Mouse (Mus musculus): Measurements from ENCODE around the gene Pms1. TPM values are rescaled to one million over a fixed set of nuclear protein-coding genes. Genes with fewer than 3 reads are reported as not detected.

Pms1 gene
- total and polyA plus RNA-seq, 3 experiments: 16.7 to 23.2 (median 16.8) TPM

GRCm38 (mm10) chr1:53323254-53323653 is 26.4 kb upstream of the Pms1 start:
- H3K4me3 ChIP-seq (replicated peaks in 1 of 3; ENCODE audit: low read depth in 2 of 3, low read length in 2 of 3, poor library complexity in 1 of 3): no peak overlapping the region
- peaks cover 11 to 36% of the 10 kb centered on the region in 2 experiments for H3K36me3 ChIP-seq (replicated peaks in 1 of 2; ENCODE audit: control insufficient read depth in 1 of 2, insufficient read depth in 1 of 2, low read length in 1 of 2)
- H3K4me1 ChIP-seq (ENCODE audit: control insufficient read depth in 1 of 2, insufficient read depth in 2 of 2): no peaks in the 10 kb centered on the region
- DNase-seq (ENCODE audit: extremely low read depth): no peak
- no peak overlapping the region for H3K27ac ChIP-seq (ENCODE audit: insufficient read depth, low read depth)
- no peak overlapping the region for H3K9ac ChIP-seq (ENCODE audit: insufficient read depth, low read depth)
- no peaks in the 10 kb centered on the region for H3K79me2 ChIP-seq (replicated peaks; ENCODE audit: control insufficient read depth, extremely low read depth, insufficient read depth, poor library complexity, severe bottlenecking)
- in situ Hi-C loops (cut with MboI; ENCODE audit: low pct_ligation_motif_present, low pct_unique_long_range_greater_than_20kb, low sequenced_read_pairs) (no loop called here), dilution Hi-C loops (cut with MboI; ENCODE audit: extremely low pct_ligation_motif_present, extremely low pct_unique_long_range_greater_than_20kb, low sequenced_read_pairs) (no loop called here)
- H3K27me3 ChIP-seq (replicated peaks): no peaks in the 10 kb centered on the region
- H3K9me3 ChIP-seq (replicated peaks; ENCODE audit: low read length): no peaks in the 10 kb centered on the region
- no peak overlapping the region for H3K4me2 ChIP-seq (ENCODE audit: insufficient read depth, low read depth, poor library complexity, severe bottlenecking)
- TF ChIP-seq ZKSCAN1 (IDR thresholded peaks at IDR 0.05; ENCODE audit: borderline replicate concordance, low read depth, low read length) (no peak), NRF1 (IDR thresholded peaks at IDR 0.05; ENCODE audit: low read depth, low read length) (no peak), ZMIZ1 (IDR thresholded peaks at IDR 0.05; ENCODE audit: low read depth, low read length) (no peak), KAT2A (IDR thresholded peaks at IDR 0.05; ENCODE audit: insufficient replicate concordance, low read length) (no peak), UBTF (IDR thresholded peaks at IDR 0.05; ENCODE audit: low read depth, low read length) (no peak), MYC (IDR thresholded peaks at IDR 0.05; ENCODE audit: low read depth, low read length) (no peak), ZNF384 (IDR thresholded peaks at IDR 0.05; ENCODE audit: low read depth, low read length) (no peak), RCOR1 (conservative IDR thresholded peaks at IDR 0.05; ENCODE audit: low read depth, low read length) (no peak), TBP (conservative IDR thresholded peaks at IDR 0.05; ENCODE audit: low read depth, low read length) (no peak), MEF2A (IDR thresholded peaks at IDR 0.05; ENCODE audit: borderline replicate concordance, low read depth, low read length) (no peak), MXI1 (IDR thresholded peaks at IDR 0.05; ENCODE audit: low read depth, low read length) (no peak), MAFK (IDR thresholded peaks at IDR 0.05; ENCODE audit: insufficient replicate concordance, low read length) (no peak), CHD2 (IDR thresholded peaks at IDR 0.05; ENCODE audit: low read length) (no peak), EP300 (IDR thresholded peaks at IDR 0.05; ENCODE audit: low read length) (no peak), NELFE (IDR thresholded peaks at IDR 0.05; ENCODE audit: low read depth, low read length) (no peak), HCFC1 (IDR thresholded peaks at IDR 0.05; ENCODE audit: low read depth, low read length) (no peak), CHD1 (IDR thresholded peaks at IDR 0.05; ENCODE audit: low read depth, low read length) (no peak)

GRCm38 (mm10) chr1:53321662-53322344 is 25.0 kb upstream of the Pms1 start:
- H3K79me2 ChIP-seq (replicated peaks; ENCODE audit: control insufficient read depth, extremely low read depth, insufficient read depth, poor library complexity, severe bottlenecking): no peaks in the 10 kb centered on the region
- no peaks in the 10 kb centered on the region for H3K9me3 ChIP-seq (replicated peaks; ENCODE audit: low read length)
- H3K9ac ChIP-seq (ENCODE audit: insufficient read depth, low read depth): no peak overlapping the region
- no peak overlapping the region for H3K4me3 ChIP-seq (replicated peaks in 1 of 3; ENCODE audit: low read depth in 2 of 3, low read length in 2 of 3, poor library complexity in 1 of 3)
- in situ Hi-C loops (cut with MboI; ENCODE audit: low pct_ligation_motif_present, low pct_unique_long_range_greater_than_20kb, low sequenced_read_pairs): no loop called here
- H3K27ac ChIP-seq (ENCODE audit: insufficient read depth, low read depth): no peak overlapping the region
- no peak for DNase-seq (ENCODE audit: extremely low read depth)
- H3K4me1 ChIP-seq (ENCODE audit: control insufficient read depth in 1 of 2, insufficient read depth in 2 of 2): no peaks in the 10 kb centered on the region
- H3K4me2 ChIP-seq (ENCODE audit: insufficient read depth, low read depth, poor library complexity, severe bottlenecking): no peak overlapping the region
- TF ChIP-seq RAD21 (IDR thresholded peaks at IDR 0.05; ENCODE audit: low read depth, low read length): no peak
- no peak for TF ChIP-seq PAX5 (IDR thresholded peaks at IDR 0.05; ENCODE audit: low read length)
- no peak for TF ChIP-seq CHD2 (IDR thresholded peaks at IDR 0.05; ENCODE audit: low read length)
- no peak for TF ChIP-seq JUND (conservative IDR thresholded peaks at IDR 0.05; ENCODE audit: low read depth, low read length)
- no peak for TF ChIP-seq RCOR1 (conservative IDR thresholded peaks at IDR 0.05; ENCODE audit: low read depth, low read length)
- TF ChIP-seq NRF1 (IDR thresholded peaks at IDR 0.05; ENCODE audit: low read depth, low read length): no peak
- TF ChIP-seq POLR2A (IDR thresholded peaks at IDR 0.05; ENCODE audit: low read depth, low read length): no peak
- no peak for TF ChIP-seq MYC (IDR thresholded peaks at IDR 0.05; ENCODE audit: low read depth, low read length)
- no peak for TF ChIP-seq USF1 (IDR thresholded peaks at IDR 0.05; ENCODE audit: low read depth, low read length)
- TF ChIP-seq JUN (IDR thresholded peaks at IDR 0.05; ENCODE audit: insufficient read depth, low read depth, low read length): no peak
- TF ChIP-seq UBTF (IDR thresholded peaks at IDR 0.05; ENCODE audit: low read depth, low read length): no peak
- dilution Hi-C loops (cut with MboI; ENCODE audit: extremely low pct_ligation_motif_present, extremely low pct_unique_long_range_greater_than_20kb, low sequenced_read_pairs): no loop called here
- H3K36me3 ChIP-seq (replicated peaks in 1 of 2; ENCODE audit: control insufficient read depth in 1 of 2, insufficient read depth in 1 of 2, low read length in 1 of 2): peaks cover 17 to 49% of the 10 kb centered on the region in 2 experiments
- no peaks in the 10 kb centered on the region for H3K27me3 ChIP-seq (replicated peaks)
